Mouse (Mus musculus) B cell, adult 2 months (primary cell): ENCODE results near the gene Gm26897.

Source experiments
- DNase-seq, 2 experiments: peaks; one replicate each; pipeline ENCODE4 v3.0.0; 2022

Gm26897 gene

GRCm38 (mm10) chr5:111754484-111755139, 20.9 kb downstream of the Gm26897 start:
- DNase-seq: peak; percentile 6 to 14

GRCm38 (mm10) chr5:111755330-111755729, 21.6 kb downstream of the Gm26897 start:
- peak; percentile 11 to 16 for DNase-seq

- DNase-seq: no peak
These were observed 27.2 kb downstream of the Gm26897 start for GRCm38 (mm10) chr5:111760721-111761480.

GRCm38 (mm10) chr5:111761574-111761973, 27.9 kb downstream of the Gm26897 start:
- no peak for DNase-seq

GRCm38 (mm10) chr5:111762085-111762484, 28.4 kb downstream of the Gm26897 start:
- no peak for DNase-seq

- no peak for DNase-seq
These were observed 32.1 kb downstream of the Gm26897 start for GRCm38 (mm10) chr5:111765671-111766290.

GRCm38 (mm10) chr5:111766696-111767095, 33.0 kb downstream of the Gm26897 start:
- no peak for DNase-seq

GRCm38 (mm10) chr5:111770266-111770665, 36.5 kb downstream of the Gm26897 start:
- DNase-seq: no peak

GRCm38 (mm10) chr5:111772127-111772526, 38.4 kb downstream of the Gm26897 start:
- DNase-seq: no peak

GRCm38 (mm10) chr5:111772591-111773406, 39.1 kb downstream of the Gm26897 start:
- DNase-seq: no peak

GRCm38 (mm10) chr5:111773407-111773733, 39.6 kb downstream of the Gm26897 start:
- DNase-seq: no peak

- DNase-seq: no peak
These were observed 42.5 kb downstream of the Gm26897 start for GRCm38 (mm10) chr5:111776246-111776645.

- no peak for DNase-seq
These were observed 44.4 kb downstream of the Gm26897 start for GRCm38 (mm10) chr5:111778093-111778492.

GRCm38 (mm10) chr5:111779776-111780485, 46.2 kb downstream of the Gm26897 start:
- no peak for DNase-seq
